Mouse (Mus musculus): Measurements from ENCODE around the gene Maml3. TPM values are rescaled to one million over a fixed set of nuclear protein-coding genes. Genes with fewer than 3 reads are reported as not detected.

The Maml3 gene
- polyA plus RNA-seq, 1 experiment from 2014 or later: 4.7 TPM

DNA sequence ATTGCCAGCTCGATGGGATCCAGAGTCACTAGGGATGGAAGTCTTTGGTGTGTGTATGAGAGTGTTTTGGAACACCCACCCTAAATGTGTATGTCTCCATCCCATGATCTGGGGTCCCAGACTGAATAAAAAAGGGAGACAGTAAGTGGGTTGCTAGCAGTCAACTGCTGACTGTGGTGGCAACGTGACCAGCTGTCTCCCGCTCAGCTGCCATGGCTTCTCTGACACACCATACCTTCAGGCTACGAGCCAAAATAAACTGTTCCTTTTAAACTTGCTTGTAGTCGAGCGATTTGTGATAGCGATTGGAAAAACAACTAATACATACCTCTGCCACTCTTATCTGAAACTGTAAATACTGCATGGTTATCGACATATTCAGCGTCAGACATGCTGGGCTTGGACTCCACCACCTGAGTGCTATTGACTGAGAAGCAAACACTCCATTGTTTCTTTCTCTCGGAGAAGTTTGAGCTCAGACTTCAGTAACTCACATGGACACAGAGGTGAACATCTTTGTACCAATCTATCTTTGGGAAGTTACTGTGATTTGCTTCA lies 213.2 kb downstream of the Maml3 start:
- no peak for DNase-seq (ENCODE audit: low spot score)
- H3K4me3 ChIP-seq: no peak overlapping the region
- H3K9me3 ChIP-seq (replicated peaks): no peaks in the 10 kb centered on the region
- 90% methylated on average over 10 of the region's 10 CpGs for WGBS
- no peaks in the 10 kb centered on the region for H3K36me3 ChIP-seq
- H3K27ac ChIP-seq: no peak overlapping the region
- no peaks in the 10 kb centered on the region; the same call in 1 of the 2 replicates for H3K27me3 ChIP-seq (ENCODE audit: low read depth, poor library complexity, severe bottlenecking)
- peaks cover 25% of the 10 kb centered on the region for H3K4me1 ChIP-seq

- Histone ChIP-seq H3K36me3 (no peaks in the 10 kb centered on the region), H3K4me3 (no peak overlapping the region), H3K27me3 (ENCODE audit: low read depth, poor library complexity, severe bottlenecking) (no peaks in the 10 kb centered on the region; the same call in 1 of the 2 replicates), H3K9me3 (replicated peaks) (no peaks in the 10 kb centered on the region), H3K27ac (no peak overlapping the region), H3K4me1 (peaks cover 25% of the 10 kb centered on the region)
- WGBS: 55% methylated on average over 4 of the region's 4 CpGs
- DNase-seq (ENCODE audit: low spot score): no peak
Measured at GRCm38 (mm10) chr3:51890181-51890580, 214.7 kb downstream of the Maml3 start.

DNA sequence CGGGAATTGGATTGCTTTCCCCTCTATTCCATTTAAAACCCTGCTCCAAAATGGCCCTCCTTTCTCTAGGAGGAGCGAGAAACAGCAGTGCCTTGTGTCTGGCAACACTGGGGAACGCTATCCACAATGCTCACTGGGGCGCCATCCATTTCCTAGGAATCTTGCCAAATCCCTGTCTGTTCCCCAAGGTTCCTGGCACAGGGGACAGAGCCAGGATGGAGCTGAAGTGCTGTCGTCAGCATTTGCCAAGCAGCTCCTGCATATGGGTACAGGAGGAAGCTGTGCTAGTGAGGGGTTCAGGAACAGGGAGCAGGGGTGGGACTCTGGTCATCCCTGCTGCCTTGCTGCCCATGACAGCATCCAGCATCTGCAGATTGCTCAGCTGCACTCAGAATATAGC lies 215.1 kb downstream of the Maml3 start:
- DNase-seq (ENCODE audit: low spot score): no peak
- H3K27ac ChIP-seq: no peak overlapping the region
- no peaks in the 10 kb centered on the region for H3K36me3 ChIP-seq
- H3K4me3 ChIP-seq: no peak overlapping the region
- peaks cover 25% of the 10 kb centered on the region for H3K4me1 ChIP-seq
- H3K9me3 ChIP-seq (replicated peaks): no peaks in the 10 kb centered on the region
- 71% methylated on average over 5 of the region's 5 CpGs for WGBS
- H3K27me3 ChIP-seq (ENCODE audit: low read depth, poor library complexity, severe bottlenecking): no peaks in the 10 kb centered on the region; the same call in 1 of the 2 replicates

DNA sequence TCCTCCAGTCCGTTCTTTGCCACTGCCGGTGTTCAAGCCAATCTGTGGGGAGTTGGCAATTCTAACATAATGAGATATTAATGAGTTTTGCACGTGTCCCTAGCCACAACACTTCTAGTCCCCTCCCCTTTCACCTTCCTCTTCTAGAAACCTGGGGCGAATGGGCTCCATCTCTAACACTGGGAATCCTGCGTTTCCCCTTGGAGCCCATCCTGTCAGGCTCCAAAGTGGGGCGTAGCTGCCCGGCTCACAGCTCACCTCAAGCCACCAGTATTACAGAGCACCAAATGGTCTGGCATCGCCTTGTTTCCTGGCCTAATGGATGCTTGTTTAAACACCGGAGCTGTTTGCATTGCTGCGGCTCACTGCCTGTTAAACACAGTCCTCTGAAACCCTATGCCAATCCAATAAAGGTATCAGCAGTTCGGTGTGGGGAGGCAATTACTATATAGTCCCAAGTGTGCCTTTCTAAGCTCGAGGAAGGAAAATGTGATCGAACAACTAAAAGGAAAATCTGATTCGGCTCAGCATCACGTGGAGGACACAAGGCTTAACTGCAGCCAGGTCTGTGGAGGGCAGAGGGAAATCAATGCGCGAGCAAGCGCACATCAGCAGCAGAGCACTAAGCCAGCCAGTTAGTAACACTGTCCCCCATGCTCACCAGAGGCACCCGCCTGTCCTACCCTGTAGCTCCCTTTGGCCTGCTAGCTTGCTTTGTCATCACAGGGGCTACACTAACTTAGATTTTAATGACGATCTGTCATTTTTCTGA lies 216.0 kb downstream of the Maml3 start:
- Histone ChIP-seq H3K9me3 (replicated peaks) (no peaks in the 10 kb centered on the region), H3K27me3 (ENCODE audit: low read depth, poor library complexity, severe bottlenecking) (no peaks in the 10 kb centered on the region; the same call in 1 of the 2 replicates), H3K4me1 (peaks cover 31% of the 10 kb centered on the region), H3K27ac (peak overlapping the region; percentile 71), H3K4me3 (peak overlapping the region; percentile 41), H3K36me3 (no peaks in the 10 kb centered on the region)
- DNase-seq (ENCODE audit: low spot score): peak; percentile 56
- 7% methylated on average over 20 of the region's 20 CpGs for WGBS

DNA sequence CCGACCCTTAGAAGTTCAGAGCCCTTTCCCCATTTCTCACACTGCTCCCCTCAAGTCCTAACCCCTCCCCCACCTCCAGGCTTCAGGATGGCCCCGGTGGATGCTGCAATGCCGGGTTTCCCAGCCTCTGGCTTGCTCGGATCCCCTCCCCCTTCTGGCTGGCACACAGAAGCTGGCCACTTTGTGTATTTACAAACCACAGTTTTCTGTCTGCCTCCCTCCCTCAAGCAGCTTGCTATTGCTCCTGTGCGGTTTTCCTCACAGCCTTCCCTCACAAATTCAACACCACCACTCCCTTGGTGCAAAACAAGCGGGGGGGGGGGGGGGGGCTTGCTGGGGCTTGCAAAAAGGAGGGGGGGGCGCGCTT lies 216.6 kb downstream of the Maml3 start:
- Histone ChIP-seq H3K4me1 (peaks cover 33% of the 10 kb centered on the region), H3K4me3 (peak overlapping the region; percentile 41), H3K27me3 (ENCODE audit: low read depth, poor library complexity, severe bottlenecking) (no peaks in the 10 kb centered on the region; the same call in 1 of the 2 replicates), H3K36me3 (no peaks in the 10 kb centered on the region), H3K27ac (peak overlapping the region; percentile 71), H3K9me3 (replicated peaks) (no peaks in the 10 kb centered on the region)
- DNase-seq (ENCODE audit: low spot score): peak; percentile 51
- WGBS: 4% methylated on average over 8 of the region's 8 CpGs

DNA sequence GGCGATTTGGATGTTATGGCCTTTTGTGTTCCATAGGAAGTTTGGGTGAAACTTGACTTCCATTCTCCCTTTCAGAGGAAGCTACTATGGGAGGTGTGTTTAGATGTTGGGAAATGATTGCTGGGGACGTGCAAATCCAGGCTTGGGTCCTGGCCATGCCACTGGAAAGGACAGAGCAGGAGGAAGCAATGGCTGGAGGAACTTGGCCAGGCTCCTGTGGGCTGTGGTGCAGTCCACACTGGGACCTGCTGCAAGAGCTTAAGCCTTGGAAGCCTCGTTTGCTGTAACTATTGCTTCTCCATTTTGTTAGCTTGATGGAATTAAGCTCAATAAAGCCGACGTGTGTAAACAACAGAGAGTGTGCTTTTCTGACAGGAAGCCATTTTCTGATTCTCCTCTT lies 219.0 kb downstream of the Maml3 start:
- no peak for DNase-seq (ENCODE audit: low spot score)
- Histone ChIP-seq H3K9me3 (replicated peaks) (no peaks in the 10 kb centered on the region), H3K36me3 (no peaks in the 10 kb centered on the region), H3K4me3 (no peak overlapping the region), H3K27me3 (ENCODE audit: low read depth, poor library complexity, severe bottlenecking) (no peaks in the 10 kb centered on the region; the same call in 1 of the 2 replicates), H3K27ac (no peak overlapping the region), H3K4me1 (peaks cover 55% of the 10 kb centered on the region)
- 68% methylated on average over 5 of the region's 5 CpGs for WGBS

GRCm38 (mm10) chr3:51885487-51885886 lies 219.4 kb downstream of the Maml3 start:
- H3K36me3 ChIP-seq: no peaks in the 10 kb centered on the region
- H3K27me3 ChIP-seq (ENCODE audit: low read depth, poor library complexity, severe bottlenecking): no peaks in the 10 kb centered on the region; the same call in 1 of the 2 replicates
- no peak for DNase-seq (ENCODE audit: low spot score)
- peaks cover 59% of the 10 kb centered on the region for H3K4me1 ChIP-seq
- 89% methylated on average over 5 of the region's 5 CpGs for WGBS
- H3K4me3 ChIP-seq: no peak overlapping the region
- no peaks in the 10 kb centered on the region for H3K9me3 ChIP-seq (replicated peaks)
- H3K27ac ChIP-seq: no peak overlapping the region

DNA sequence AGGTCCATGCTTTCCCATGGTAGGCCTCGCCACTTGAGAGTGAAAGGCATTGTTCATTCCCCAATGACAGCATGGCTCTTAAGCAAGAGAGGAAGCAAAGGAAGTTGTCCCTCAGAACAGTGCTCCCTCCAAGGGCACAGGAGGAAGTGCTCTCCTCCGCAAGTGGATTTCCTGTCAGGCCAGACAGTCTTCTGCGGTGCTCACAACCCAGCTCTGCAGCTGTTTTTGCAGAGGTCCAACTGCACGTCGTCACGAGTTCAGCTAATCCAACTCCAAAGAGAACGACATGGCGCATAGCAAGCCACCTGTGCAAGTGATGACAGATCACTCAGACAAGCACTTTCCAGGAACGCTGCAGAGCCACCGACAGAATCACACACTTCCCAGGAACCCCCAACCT lies 222.9 kb downstream of the Maml3 start:
- Histone ChIP-seq H3K9me3 (replicated peaks) (no peaks in the 10 kb centered on the region), H3K36me3 (no peaks in the 10 kb centered on the region), H3K27ac (peak overlapping the region; percentile 27; the same call in 1 of the 2 replicates), H3K4me1 (peaks cover 42% of the 10 kb centered on the region), H3K27me3 (ENCODE audit: low read depth, poor library complexity, severe bottlenecking) (no peaks in the 10 kb centered on the region), H3K4me3 (no peak overlapping the region)
- no peak for DNase-seq (ENCODE audit: low spot score)
- WGBS: 58% methylated on average over 10 of the region's 10 CpGs

- Histone ChIP-seq H3K4me1 (peaks cover 42% of the 10 kb centered on the region), H3K27ac (no peak overlapping the region), H3K4me3 (no peak overlapping the region), H3K9me3 (replicated peaks) (no peaks in the 10 kb centered on the region), H3K27me3 (ENCODE audit: low read depth, poor library complexity, severe bottlenecking) (no peaks in the 10 kb centered on the region), H3K36me3 (no peaks in the 10 kb centered on the region)
- WGBS: 59% methylated on average over 2 of the region's 2 CpGs
- DNase-seq (ENCODE audit: low spot score): no peak
Measured at GRCm38 (mm10) chr3:51881393-51881792, 223.5 kb downstream of the Maml3 start.

DNA sequence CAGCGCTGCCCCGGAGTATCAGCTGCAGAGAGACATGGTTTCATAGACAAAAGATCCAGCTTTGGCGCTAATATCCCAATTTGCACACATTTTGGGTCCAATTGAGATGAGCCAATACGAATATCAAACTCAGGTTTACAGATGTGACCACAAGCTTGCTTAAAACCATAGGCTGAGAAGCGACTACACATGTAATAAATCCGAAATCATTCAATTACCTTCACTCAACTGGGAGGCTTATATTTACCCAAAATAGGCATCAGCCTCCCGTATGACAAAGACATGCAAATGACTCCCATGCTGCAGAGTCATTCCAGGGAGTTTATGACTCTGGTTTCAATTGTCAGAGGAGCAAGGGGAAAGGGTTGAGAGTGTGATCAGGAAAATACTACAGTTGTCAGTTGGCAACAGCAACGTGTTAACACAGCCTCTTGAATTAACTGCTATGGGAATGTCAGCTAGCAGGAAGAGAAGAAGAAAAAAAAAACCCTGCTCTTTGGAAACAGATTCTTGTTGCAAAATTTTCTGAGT lies 224.3 kb downstream of the Maml3 start:
- H3K4me1 ChIP-seq: peaks cover 42% of the 10 kb centered on the region
- H3K27ac ChIP-seq: no peak overlapping the region
- no peak for DNase-seq (ENCODE audit: low spot score)

DNA sequence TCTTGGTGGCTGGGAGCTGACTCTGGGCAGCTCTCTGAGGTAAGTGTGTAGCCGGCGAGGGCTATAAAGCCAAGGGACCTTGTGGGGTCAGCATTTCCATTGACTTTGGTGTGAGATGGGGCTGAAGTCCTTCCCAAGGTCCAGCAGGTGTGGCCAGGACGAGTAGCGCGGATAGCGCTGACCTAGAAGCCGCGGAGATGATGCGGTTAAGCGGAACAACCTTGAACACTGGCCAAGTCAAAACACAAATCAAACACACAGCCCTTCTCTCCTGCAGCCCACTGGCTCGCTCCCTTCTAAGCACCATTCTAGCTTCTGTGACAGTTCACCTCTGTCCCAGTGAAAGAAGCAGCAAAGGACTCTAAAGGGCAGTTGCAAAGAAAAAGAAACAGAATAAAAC lies 225.7 kb downstream of the Maml3 start:
- Histone ChIP-seq H3K27me3 (ENCODE audit: low read depth, poor library complexity, severe bottlenecking) (no peaks in the 10 kb centered on the region), H3K4me1 (peaks cover 40% of the 10 kb centered on the region), H3K36me3 (no peaks in the 10 kb centered on the region), H3K4me3 (no peak overlapping the region), H3K27ac (no peak overlapping the region), H3K9me3 (replicated peaks) (no peaks in the 10 kb centered on the region)
- no peak for DNase-seq (ENCODE audit: low spot score)
- WGBS: 92% methylated on average over 11 of the region's 11 CpGs

More for the DNA sequence above, 224.3 kb downstream of the Maml3 start:
- H3K36me3 ChIP-seq: no peaks in the 10 kb centered on the region
- H3K9me3 ChIP-seq (replicated peaks): no peaks in the 10 kb centered on the region
- H3K4me3 ChIP-seq: no peak overlapping the region
- H3K27me3 ChIP-seq (ENCODE audit: low read depth, poor library complexity, severe bottlenecking): no peaks in the 10 kb centered on the region
- WGBS: 67% methylated on average over 8 of the region's 8 CpGs

GRCm38 (mm10) chr3:51878577-51878976 lies 226.3 kb downstream of the Maml3 start:
- no peaks in the 10 kb centered on the region for H3K27me3 ChIP-seq (ENCODE audit: low read depth, poor library complexity, severe bottlenecking)
- H3K36me3 ChIP-seq: no peaks in the 10 kb centered on the region
- no peak for DNase-seq (ENCODE audit: low spot score)
- no peaks in the 10 kb centered on the region for H3K9me3 ChIP-seq (replicated peaks)
- H3K4me3 ChIP-seq: no peak overlapping the region
- H3K4me1 ChIP-seq: peaks cover 38% of the 10 kb centered on the region
- no peak overlapping the region for H3K27ac ChIP-seq
- 89% methylated on average over 9 of the region's 9 CpGs for WGBS

DNA sequence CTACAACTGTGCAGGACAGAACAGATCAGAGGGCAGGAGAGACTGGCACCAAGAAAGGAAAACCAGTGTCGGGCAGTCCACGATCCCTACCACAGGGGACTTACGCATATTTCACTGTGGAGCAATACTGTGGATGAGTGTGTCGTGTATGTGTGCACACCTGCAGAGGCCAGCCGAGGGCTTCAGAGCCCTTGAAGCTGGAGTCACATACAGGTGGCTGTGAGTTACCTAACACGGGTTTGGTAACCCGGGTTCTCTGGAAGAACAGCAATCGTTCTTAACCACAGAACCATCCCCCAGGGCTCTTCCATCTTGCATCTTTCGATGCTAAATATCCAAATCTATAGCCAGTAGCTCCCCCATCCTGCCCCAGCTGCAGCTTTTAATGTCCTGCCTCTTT lies 228.1 kb downstream of the Maml3 start:
- no peaks in the 10 kb centered on the region for H3K27me3 ChIP-seq (ENCODE audit: low read depth, poor library complexity, severe bottlenecking)
- no peak for DNase-seq (ENCODE audit: low spot score)
- peaks cover 40% of the 10 kb centered on the region for H3K4me1 ChIP-seq
- no peaks in the 10 kb centered on the region for H3K9me3 ChIP-seq (replicated peaks)
- no peaks in the 10 kb centered on the region for H3K36me3 ChIP-seq
- H3K4me3 ChIP-seq: no peak overlapping the region
- H3K27ac ChIP-seq: no peak overlapping the region
- WGBS: 95% methylated on average over 9 of the region's 9 CpGs

All from limb, embryonic 10.5 days (tissue).